Mouse (Mus musculus) heart, embryonic 11.5 days (tissue): ENCODE results near the gene Lama4. TPM values are rescaled to one million over a fixed set of nuclear protein-coding genes. Genes with fewer than 3 reads are reported as not detected.

ENCODE experiments used
- ATAC-seq: fragments of 200-750 bp; cut with Nextera tagmentation; replicated peaks from 2 replicates; pipeline ENCODE4 v1.8.0; 2017; ENCODE audit warnings: moderate library complexity; ENCODE audit not compliant: insufficient number of reproducible peaks, low FRiP score, low TSS enrichment
- H3K27ac ChIP-seq: fragments of 300-500 bp; sonication (generic); 2 replicates; pipeline ENCODE4 v1.5.1; 2014; ENCODE audit warnings: mild to moderate bottlenecking, low read depth, low read length
- H3K27me3 ChIP-seq: fragments of 300-500 bp; sonication (generic); 2 replicates; pipeline ENCODE4 v1.6.1; 2014; ENCODE audit warnings: mild to moderate bottlenecking, low read length, mixed read lengths; ENCODE audit not compliant: control insufficient read depth, insufficient read depth
- H3K36me3 ChIP-seq: fragments of 300-500 bp; sonication (generic); 2 replicates; pipeline ENCODE4 v1.6.1; 2014; ENCODE audit warnings: mild to moderate bottlenecking, low read length, moderate library complexity, mixed read lengths; ENCODE audit not compliant: control insufficient read depth, insufficient read depth
- H3K4me1 ChIP-seq: fragments of 300-500 bp; sonication (generic); 2 replicates; pipeline ENCODE4 v1.6.1; 2014; ENCODE audit warnings: low read length; ENCODE audit not compliant: control insufficient read depth, insufficient read depth
- H3K4me2 ChIP-seq: fragments of 300-500 bp; sonication (generic); 2 replicates; pipeline ENCODE4 v1.6.1; 2014; ENCODE audit warnings: mild to moderate bottlenecking, moderate library complexity
- H3K4me3 ChIP-seq: fragments of 300-500 bp; sonication (generic); 2 replicates; pipeline ENCODE4 v1.5.1; 2014; ENCODE audit warnings: low read depth, low read length
- H3K9ac ChIP-seq: fragments of 300-500 bp; sonication (generic); 2 replicates; pipeline ENCODE4 v1.6.1; 2014; ENCODE audit warnings: mild to moderate bottlenecking, low read depth, low read length, moderate library complexity
- H3K9me3 ChIP-seq: fragments of 300-500 bp; sonication (generic); replicated peaks from 2 replicates; pipeline ENCODE4 v1.6.1; 2016; ENCODE audit warnings: low read length; ENCODE audit not compliant: control insufficient read depth
- WGBS: fragments of 180-500 bp; shearing (Covaris S2); extraction: QIAGEN DNeasy Blood & Tissue Kit; methylation state at CpG from one replicate; pipeline ENCODE4 v1.1.7; 2014; ENCODE audit not compliant: insufficient replicate concordance; 5-methylcytosine and 5-hydroxymethylcytosine counted together
- polyA plus RNA-seq: library from polyadenylated mRNA; unstranded; fragments of >200 nt; fragmentation: Nextera tagmentation; extraction: Ambion mirVana; gene quantifications from 2 replicates; pipeline ENCODE4 v1.2.1, GENCODE M21; 2014

Lama4 gene
- polyA plus RNA-seq, 1 experiment from 2014 or later, result 91.8 TPM

- H3K27ac ChIP-seq, result no peak overlapping the region
- H3K9me3 ChIP-seq, result no peaks in the 10 kb centered on the region
- H3K4me2 ChIP-seq, result no peak overlapping the region
- H3K4me3 ChIP-seq, result no peak overlapping the region
- no peaks in the 10 kb centered on the region for H3K4me1 ChIP-seq
- 71% methylated on average over 5 of the region's 5 CpGs for WGBS
- H3K27me3 ChIP-seq, result no peaks in the 10 kb centered on the region
- no peak overlapping the region for H3K9ac ChIP-seq
- ATAC-seq, result no peak
- peaks cover 12% of the 10 kb centered on the region; the same call in 1 of the 2 replicates for H3K36me3 ChIP-seq
Observed at GRCm38 (mm10) chr10:39027058-39027457, 61.7 kb downstream of the Lama4 start.

- 92% methylated on average over 5 of the region's 5 CpGs for WGBS
- no peak for ATAC-seq
- H3K4me2 ChIP-seq, result no peak overlapping the region
- no peak overlapping the region for H3K27ac ChIP-seq
- no peaks in the 10 kb centered on the region for H3K4me1 ChIP-seq
- no peaks in the 10 kb centered on the region for H3K9me3 ChIP-seq
- no peak overlapping the region for H3K4me3 ChIP-seq
- H3K9ac ChIP-seq, result no peak overlapping the region
- peaks cover 17% of the 10 kb centered on the region for H3K36me3 ChIP-seq
- no peaks in the 10 kb centered on the region for H3K27me3 ChIP-seq
Observed at GRCm38 (mm10) chr10:39028403-39028802, 63.1 kb downstream of the Lama4 start.

DNA sequence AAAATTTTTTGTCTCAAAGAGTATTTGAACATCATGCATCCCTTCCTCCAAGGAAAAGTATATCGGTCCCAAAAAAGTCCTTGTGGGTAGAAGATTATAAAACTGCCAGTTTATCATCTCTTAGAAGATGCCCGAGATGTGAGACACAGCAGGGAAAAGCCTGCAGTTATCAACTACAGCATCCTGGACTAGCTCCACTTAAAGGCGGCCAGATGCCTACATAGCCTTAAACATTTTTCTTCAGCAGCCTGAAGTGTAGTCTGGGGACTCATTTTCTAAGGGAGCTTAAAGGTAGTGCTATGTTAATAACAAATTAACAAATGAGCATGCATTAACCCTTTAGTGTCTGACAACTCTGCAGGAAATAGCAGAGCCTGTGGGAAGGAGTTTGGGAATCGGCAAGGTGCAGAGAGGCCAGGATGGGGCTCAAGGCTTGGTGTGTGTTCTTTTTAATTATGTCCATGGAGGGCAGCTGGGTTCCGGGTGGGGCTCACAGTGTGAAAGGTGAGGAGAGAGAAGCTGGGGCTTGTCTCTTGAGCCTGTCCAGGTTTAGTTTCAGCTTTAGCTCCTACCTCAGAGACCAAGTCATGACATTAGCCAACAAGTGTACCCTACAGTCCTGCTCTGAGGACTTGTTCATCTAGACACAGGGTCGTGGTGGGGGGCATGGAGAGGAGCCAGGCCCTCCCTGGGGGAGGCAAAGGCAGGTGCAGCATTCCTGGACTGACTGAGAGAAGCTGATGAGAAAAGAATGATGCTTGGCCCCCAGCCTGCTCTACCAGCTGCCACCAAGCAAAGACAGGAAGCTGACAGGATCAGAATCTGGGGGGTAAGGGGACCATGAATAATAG is 64.2 kb downstream of the Lama4 start:
- Histone ChIP-seq H3K27ac (no peak overlapping the region), H3K4me1 (no peaks in the 10 kb centered on the region), H3K9ac (no peak overlapping the region), H3K27me3 (no peaks in the 10 kb centered on the region), H3K9me3 (no peaks in the 10 kb centered on the region), H3K36me3 (peaks cover 17% of the 10 kb centered on the region), H3K4me3 (no peak overlapping the region), H3K4me2 (no peak overlapping the region)
- 73% methylated on average over 6 of the region's 6 CpGs for WGBS
- ATAC-seq, result no peak

DNA sequence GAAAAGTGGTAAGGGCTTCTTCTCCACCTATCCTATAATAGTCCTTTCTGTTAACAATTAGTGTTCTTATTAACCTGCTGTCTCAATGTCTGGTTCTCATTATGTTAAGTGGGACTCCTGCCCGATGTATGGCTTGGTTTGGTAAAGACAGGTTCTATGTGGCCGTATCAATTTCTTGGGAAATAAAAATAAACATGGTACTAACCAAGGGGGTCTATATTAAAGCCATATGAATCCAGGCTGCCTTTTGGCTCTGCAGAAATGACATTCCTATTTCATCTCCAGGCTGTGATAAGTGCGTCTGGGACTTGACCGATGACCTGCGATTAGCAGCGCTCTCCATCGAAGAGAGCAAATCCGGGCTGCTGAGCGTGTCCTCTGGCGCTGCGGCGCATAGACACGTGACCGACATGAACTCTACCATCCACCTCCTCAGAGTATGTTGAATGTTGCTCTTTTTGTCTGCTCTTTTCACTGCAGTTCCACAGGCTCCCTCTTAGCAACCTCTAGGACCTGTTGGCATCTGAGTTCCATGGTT is 64.9 kb downstream of the Lama4 start:
- no peak overlapping the region for H3K27ac ChIP-seq
- H3K9me3 ChIP-seq, result no peaks in the 10 kb centered on the region
- WGBS, result 82% methylated on average over 14 of the region's 14 CpGs
- no peak overlapping the region for H3K9ac ChIP-seq
- no peak for ATAC-seq
- H3K27me3 ChIP-seq, result no peaks in the 10 kb centered on the region
- no peak overlapping the region for H3K4me3 ChIP-seq
- no peak overlapping the region for H3K4me2 ChIP-seq
- no peaks in the 10 kb centered on the region for H3K4me1 ChIP-seq
- H3K36me3 ChIP-seq, result peaks cover 17% of the 10 kb centered on the region

DNA sequence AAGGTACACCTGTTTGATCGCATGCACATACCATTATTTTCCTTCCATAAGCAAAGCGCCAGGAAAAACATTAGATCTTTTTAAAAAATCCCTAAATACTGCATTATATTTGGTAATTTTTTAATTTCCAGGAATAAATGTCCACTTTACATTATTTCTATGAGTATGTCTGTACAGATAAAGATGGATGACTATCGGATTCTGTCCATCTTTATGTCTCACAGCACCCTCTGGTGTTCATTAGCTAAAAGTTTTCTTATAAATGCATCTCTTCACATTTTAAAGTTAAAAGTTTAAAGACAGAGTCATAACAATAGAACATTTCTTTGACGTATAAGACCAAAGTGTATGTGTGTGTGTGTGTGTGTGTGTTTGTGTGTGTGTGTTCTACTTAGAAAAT is 74.2 kb downstream of the Lama4 start:
- H3K4me2 ChIP-seq, result no peak overlapping the region
- H3K9ac ChIP-seq, result no peak overlapping the region
- H3K4me3 ChIP-seq, result no peak overlapping the region
- H3K9me3 ChIP-seq, result no peaks in the 10 kb centered on the region
- H3K4me1 ChIP-seq, result no peaks in the 10 kb centered on the region
- 63% methylated on average over 4 of the region's 4 CpGs for WGBS
- ATAC-seq, result no peak
- no peaks in the 10 kb centered on the region for H3K27me3 ChIP-seq
- H3K27ac ChIP-seq, result no peak overlapping the region
- 0 out of 2 replicates have a peak, but pooled peaks cover 4% of the 10 kb centered on the region for H3K36me3 ChIP-seq

DNA sequence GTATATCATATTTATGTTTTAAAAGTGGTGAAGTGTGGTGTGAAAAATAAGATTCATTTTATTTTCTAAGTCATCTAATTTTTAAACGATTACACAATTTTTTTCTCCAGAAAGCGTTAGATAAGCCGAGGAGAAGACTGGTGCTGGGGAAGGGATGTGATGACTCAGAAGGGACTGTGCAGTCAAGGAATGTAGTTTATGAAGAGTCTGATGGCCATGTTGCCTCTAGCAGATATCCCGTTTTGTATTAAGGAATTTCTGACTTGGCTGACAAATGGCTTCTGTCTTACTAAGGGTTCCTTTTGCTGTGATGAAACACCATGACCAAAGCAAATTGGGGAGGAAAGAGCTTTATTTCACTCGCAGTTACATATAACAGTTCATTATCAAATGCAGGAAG is 74.7 kb downstream of the Lama4 start:
- H3K4me1 ChIP-seq, result no peaks in the 10 kb centered on the region
- H3K27ac ChIP-seq, result no peak overlapping the region
- no peak overlapping the region for H3K4me2 ChIP-seq
- no peaks in the 10 kb centered on the region for H3K9me3 ChIP-seq
- 0 out of 2 replicates have a peak, but pooled peaks cover 4% of the 10 kb centered on the region for H3K36me3 ChIP-seq
- no peak overlapping the region for H3K4me3 ChIP-seq
- no peaks in the 10 kb centered on the region for H3K27me3 ChIP-seq
- no peak for ATAC-seq
- H3K9ac ChIP-seq, result no peak overlapping the region
- WGBS, result 60% methylated on average over 5 of the region's 5 CpGs

DNA sequence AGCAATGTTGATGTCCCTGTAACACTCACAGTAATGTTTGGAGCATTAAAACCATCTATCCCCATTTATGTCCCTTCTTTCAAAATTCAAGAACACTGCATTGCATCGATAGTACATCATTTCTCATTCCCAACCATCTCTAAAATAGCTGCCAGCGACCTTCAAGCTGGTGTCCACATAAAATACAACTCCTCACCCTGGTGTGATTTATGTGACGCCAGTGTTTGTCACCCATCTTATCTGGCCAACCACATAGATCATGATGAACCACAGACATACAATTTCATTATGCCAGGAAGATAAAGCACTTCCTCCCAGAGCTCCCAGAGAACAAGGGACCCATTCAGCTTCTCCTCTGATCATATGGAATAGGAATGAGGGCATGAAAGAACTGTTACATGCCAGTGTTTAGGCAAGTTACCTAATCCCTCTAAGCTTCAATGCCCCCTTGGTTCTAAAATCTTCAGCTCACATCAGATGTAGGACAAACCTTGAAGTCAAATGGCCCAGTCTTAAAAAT is 79.2 kb downstream of the Lama4 start:
- H3K4me1 ChIP-seq, result peaks cover under 1% of the 10 kb centered on the region; the same call in 1 of the 2 replicates
- no peak overlapping the region for H3K27ac ChIP-seq
- H3K4me2 ChIP-seq, result no peak overlapping the region
- 43% methylated on average over 3 of the region's 3 CpGs for WGBS
- no peak for ATAC-seq
- no peaks in the 10 kb centered on the region for H3K9me3 ChIP-seq
- H3K4me3 ChIP-seq, result no peak overlapping the region
- H3K9ac ChIP-seq, result no peak overlapping the region
- H3K36me3 ChIP-seq, result peaks cover 9% of the 10 kb centered on the region
- H3K27me3 ChIP-seq, result no peaks in the 10 kb centered on the region

GRCm38 (mm10) chr10:39045111-39045510 is 79.8 kb downstream of the Lama4 start:
- Histone ChIP-seq H3K9ac (no peak overlapping the region), H3K27me3 (no peaks in the 10 kb centered on the region), H3K27ac (no peak overlapping the region), H3K36me3 (peaks cover 13% of the 10 kb centered on the region), H3K4me3 (no peak overlapping the region), H3K4me1 (peaks cover 4% of the 10 kb centered on the region; the same call in 1 of the 2 replicates), H3K9me3 (no peaks in the 10 kb centered on the region), H3K4me2 (no peak overlapping the region)
- no peak for ATAC-seq
- 85% methylated on average over 1 of the region's 1 CpGs for WGBS
